Mouse (Mus musculus) hindbrain, postnatal 0 days (tissue): ENCODE data around the gene Rdh11. TPM values are rescaled to one million over a fixed set of nuclear protein-coding genes. Genes with fewer than 3 reads are reported as not detected.

Source experiments
- ATAC-seq: fragments of 200-750 bp; cut with Nextera tagmentation; 2 replicates; pipeline ENCODE4 v1.8.0; 2017; ENCODE audit warnings: mild to moderate bottlenecking, moderate TSS enrichment, moderate library complexity
- DNase-seq: peaks from one replicate; pipeline ENCODE4 v3.0.0-alpha.2; 2015; ENCODE audit warnings: low spot score
- H3K27ac ChIP-seq: fragments of 300-500 bp; sonication (generic); 2 replicates; pipeline ENCODE4 v1.5.1; 2014; ENCODE audit warnings: mild to moderate bottlenecking
- H3K27me3 ChIP-seq: fragments of 300-500 bp; sonication (generic); 2 replicates; pipeline ENCODE4 v1.6.1; 2014; ENCODE audit warnings: low read length, mixed read lengths; ENCODE audit not compliant: insufficient read depth
- H3K36me3 ChIP-seq: fragments of 300-500 bp; sonication (generic); 2 replicates; pipeline ENCODE4 v1.6.1; 2014; ENCODE audit warnings: low read length, mixed read lengths; ENCODE audit not compliant: insufficient read depth
- H3K4me1 ChIP-seq: fragments of 300-500 bp; sonication (generic); 2 replicates; pipeline ENCODE4 v1.6.1; 2014; ENCODE audit warnings: antibody characterized with exemption, low read length, mixed read lengths; ENCODE audit not compliant: insufficient read depth
- H3K4me2 ChIP-seq: fragments of 300-500 bp; sonication (generic); 2 replicates; pipeline ENCODE4 v1.6.1; 2014; ENCODE audit warnings: low read depth, mild to moderate bottlenecking, low read length, moderate library complexity, mixed read lengths
- H3K4me3 ChIP-seq: fragments of 300-500 bp; sonication (generic); 2 replicates; pipeline ENCODE4 v1.5.1; 2014; ENCODE audit warnings: low read length
- H3K9ac ChIP-seq: fragments of 300-500 bp; sonication (generic); replicated peaks from 2 replicates; pipeline ENCODE4 v1.6.1; 2014; ENCODE audit warnings: mild to moderate bottlenecking, low read length, moderate library complexity, mixed read lengths
- H3K9me3 ChIP-seq: fragments of 300-500 bp; sonication (generic); 2 replicates; pipeline ENCODE4 v1.6.1; 2016; ENCODE audit warnings: low read length, mixed read lengths
- CTCF ChIP-seq: IDR thresholded peaks from 2 replicates; pipeline ENCODE4 v1.5.1; 2016; ENCODE audit warnings: antibody characterized with exemption, control low read depth, low read depth
- WGBS: fragments of 180-500 bp; shearing (Covaris S2); extraction: QIAGEN DNeasy Blood & Tissue Kit; methylation state at CpG from one replicate; pipeline ENCODE4 v1.1.7; 2014; 5-methylcytosine and 5-hydroxymethylcytosine counted together
- polyA plus RNA-seq: library from polyadenylated mRNA; unstranded; fragments of >200 nt; fragmentation: Nextera tagmentation; extraction: Ambion mirVana; gene quantifications from 2 replicates; pipeline ENCODE4 v1.2.1, GENCODE M21; 2015
- total RNA-seq: library from RNA; depleted of rRNA; stranded (reverse); fragments of >200 nt; gene quantifications from 2 replicates; pipeline ENCODE4 v1.2.3, GENCODE M21; 2014

Gene Rdh11
- total and polyA plus RNA-seq, 2 experiments from 2014 or later: 30.7 to 46.1 TPM

GRCm38 (mm10) chr12:79141384-79141783 lies 50.7 kb downstream of the Rdh11 start:
- no peaks in the 10 kb centered on the region for H3K4me1 ChIP-seq
- TF ChIP-seq CTCF: no peak
- no peaks in the 10 kb centered on the region for H3K36me3 ChIP-seq
- no peaks in the 10 kb centered on the region for H3K27me3 ChIP-seq
- no peak overlapping the region for H3K4me3 ChIP-seq
- DNase-seq: no peak
- H3K9ac ChIP-seq: no peak overlapping the region
- H3K9me3 ChIP-seq: no peaks in the 10 kb centered on the region
- no peak for ATAC-seq
- no peak overlapping the region for H3K4me2 ChIP-seq
- no peak overlapping the region for H3K27ac ChIP-seq

DNA sequence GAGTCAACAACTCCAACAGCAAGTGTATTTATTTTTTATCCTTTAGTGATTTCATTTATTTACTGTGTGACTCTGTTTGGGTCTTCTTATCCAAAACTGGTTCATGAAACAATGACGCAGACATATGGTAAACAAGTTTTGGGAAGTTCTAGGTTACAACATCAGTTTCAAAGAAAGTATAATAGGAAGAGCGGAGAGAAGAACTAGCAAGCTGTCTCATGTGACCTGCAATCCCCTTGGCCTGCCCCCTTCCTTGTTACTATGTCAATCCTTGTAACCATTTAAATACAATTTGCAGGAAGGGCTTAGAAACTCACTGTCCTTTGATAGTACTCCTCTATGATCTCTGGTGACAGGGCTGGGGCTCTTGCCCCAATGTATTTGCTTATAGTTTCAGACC lies 51.3 kb downstream of the Rdh11 start:
- Histone ChIP-seq H3K4me3 (no peak overlapping the region), H3K4me2 (no peak overlapping the region), H3K27me3 (no peaks in the 10 kb centered on the region), H3K36me3 (no peaks in the 10 kb centered on the region), H3K9me3 (no peaks in the 10 kb centered on the region), H3K4me1 (no peaks in the 10 kb centered on the region), H3K9ac (no peak overlapping the region), H3K27ac (no peak overlapping the region)
- DNase-seq: no peak
- no peak for ATAC-seq
- TF ChIP-seq CTCF: no peak
- WGBS: 83% methylated on average over 2 of the region's 2 CpGs

- DNase-seq (no peak), ATAC-seq (no peak)
- Histone ChIP-seq H3K9ac (no peak overlapping the region), H3K27me3 (no peaks in the 10 kb centered on the region), H3K4me3 (no peak overlapping the region), H3K27ac (no peak overlapping the region), H3K4me1 (no peaks in the 10 kb centered on the region), H3K4me2 (no peak overlapping the region), H3K9me3 (no peaks in the 10 kb centered on the region), H3K36me3 (no peaks in the 10 kb centered on the region)
- TF ChIP-seq CTCF: no peak
- 51% methylated on average over 1 of the region's 1 CpGs for WGBS
Measured at GRCm38 (mm10) chr12:79139417-79139816, 52.7 kb downstream of the Rdh11 start.

- no peak for TF ChIP-seq CTCF
Measured at GRCm38 (mm10) chr12:79138999-79139398, 53.1 kb downstream of the Rdh11 start.

DNA sequence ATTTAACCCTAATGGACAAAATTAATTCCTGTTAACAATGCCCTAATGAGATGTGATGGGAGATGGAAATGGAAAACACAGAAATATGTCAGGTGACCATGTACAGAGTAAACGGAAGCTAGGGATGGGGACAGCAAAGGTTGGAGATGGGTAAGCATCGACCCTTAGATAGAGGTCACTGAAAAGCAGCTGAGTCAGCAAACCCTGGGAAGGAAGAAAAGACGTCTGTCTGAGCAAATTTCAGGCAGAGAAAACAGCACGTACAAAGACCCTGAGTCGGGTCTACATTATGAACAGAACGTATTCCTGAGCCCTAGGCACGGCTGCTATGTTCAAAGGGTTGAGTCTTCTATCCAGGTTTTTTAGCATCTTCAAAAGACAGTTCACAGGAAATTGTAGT lies 55.1 kb downstream of the Rdh11 start:
- Histone ChIP-seq H3K4me3 (no peak overlapping the region), H3K9me3 (no peaks in the 10 kb centered on the region), H3K9ac (no peak overlapping the region), H3K27me3 (0 out of 2 replicates have a peak, but pooled peaks cover 4% of the 10 kb centered on the region), H3K36me3 (no peaks in the 10 kb centered on the region), H3K4me1 (0 out of 2 replicates have a peak, but pooled peaks cover 2% of the 10 kb centered on the region), H3K27ac (no peak overlapping the region), H3K4me2 (no peak overlapping the region)
- 73% methylated on average over 7 of the region's 7 CpGs for WGBS
- no peak for TF ChIP-seq CTCF
- ATAC-seq (no peak), DNase-seq (no peak)

More at GRCm38 (mm10) chr12:79138999-79139398, 53.1 kb downstream of the Rdh11 start:
- no peak for ATAC-seq
- Histone ChIP-seq H3K4me2 (no peak overlapping the region), H3K9me3 (no peaks in the 10 kb centered on the region), H3K36me3 (no peaks in the 10 kb centered on the region), H3K27ac (no peak overlapping the region), H3K4me1 (no peaks in the 10 kb centered on the region), H3K27me3 (no peaks in the 10 kb centered on the region), H3K4me3 (no peak overlapping the region), H3K9ac (no peak overlapping the region)
- DNase-seq: no peak

DNA sequence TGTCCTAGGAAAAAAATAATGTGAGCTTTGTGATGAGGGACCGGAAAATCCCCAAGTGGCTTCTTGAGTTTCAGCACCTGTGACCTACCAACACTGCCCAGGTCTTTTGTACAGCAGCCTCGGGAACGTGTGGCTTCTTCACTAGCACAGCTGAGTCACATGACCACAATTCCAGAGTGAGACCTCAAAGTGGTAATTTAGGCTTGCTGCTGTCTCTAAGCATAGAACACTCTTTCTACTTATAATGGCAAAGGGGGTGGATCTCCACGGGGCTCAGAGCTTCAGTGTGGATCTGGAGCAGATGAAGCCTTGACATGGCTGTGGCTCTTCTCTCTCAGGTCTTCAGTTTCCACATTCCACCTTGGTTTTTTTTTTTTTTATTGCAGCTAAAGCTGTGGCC lies 57.0 kb downstream of the Rdh11 start:
- Histone ChIP-seq H3K27ac (no peak overlapping the region), H3K9me3 (no peaks in the 10 kb centered on the region), H3K27me3 (0 out of 2 replicates have a peak, but pooled peaks cover 4% of the 10 kb centered on the region), H3K4me1 (peaks cover 13% of the 10 kb centered on the region), H3K4me3 (no peak overlapping the region), H3K9ac (no peak overlapping the region), H3K4me2 (no peak overlapping the region), H3K36me3 (no peaks in the 10 kb centered on the region)
- DNase-seq: no peak
- no peak for ATAC-seq
- 53% methylated on average over 4 of the region's 4 CpGs for WGBS
- no peak for TF ChIP-seq CTCF

DNA sequence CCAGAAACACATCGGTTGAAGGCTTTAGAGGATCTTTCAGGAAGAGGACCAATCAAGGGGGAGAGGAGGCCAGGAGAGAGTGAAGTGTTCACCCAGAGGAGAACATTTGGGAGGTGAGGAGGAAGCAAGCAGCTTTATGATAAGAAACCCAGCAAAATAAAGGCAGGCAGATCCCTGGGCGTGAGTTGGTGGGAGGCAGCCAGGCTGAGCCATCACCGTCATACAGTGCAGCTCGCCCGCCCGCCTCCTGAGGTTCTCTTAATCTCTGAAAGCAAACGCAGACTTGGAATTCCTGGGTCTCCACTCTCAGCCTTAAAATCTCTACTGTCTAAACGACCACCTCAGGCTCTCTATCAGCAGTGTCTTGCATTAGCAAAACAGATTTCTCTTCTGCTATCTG lies 57.4 kb downstream of the Rdh11 start:
- ATAC-seq (no peak), DNase-seq (no peak)
- WGBS: 44% methylated on average over 8 of the region's 8 CpGs
- Histone ChIP-seq H3K4me1 (peaks cover 13% of the 10 kb centered on the region), H3K9ac (no peak overlapping the region), H3K27ac (no peak overlapping the region), H3K27me3 (0 out of 2 replicates have a peak, but pooled peaks cover 4% of the 10 kb centered on the region), H3K4me2 (no peak overlapping the region), H3K9me3 (no peaks in the 10 kb centered on the region), H3K36me3 (no peaks in the 10 kb centered on the region), H3K4me3 (no peak overlapping the region)
- TF ChIP-seq CTCF: no peak
